Mouse (Mus musculus) hindbrain, embryonic 16.5 days (tissue): ENCODE measurements around the gene Srms. TPM values are rescaled to one million over a fixed set of nuclear protein-coding genes. Genes with fewer than 3 reads are reported as not detected.
A peak's percentile ranks its signal among the peaks of the same experiment; 100 is the strongest.

ENCODE experiments used
- ATAC-seq: fragments of 200-750 bp; cut with Nextera tagmentation; 2 replicates; pipeline ENCODE4 v1.8.0; 2017; ENCODE audit warnings: moderate TSS enrichment, moderate library complexity
- H3K27ac ChIP-seq: fragments of 300-500 bp; sonication (generic); 2 replicates; pipeline ENCODE4 v1.5.1; 2014; ENCODE audit warnings: low read depth, mild to moderate bottlenecking, control low read depth, low read length, moderate library complexity
- H3K27me3 ChIP-seq: fragments of 300-500 bp; sonication (generic); replicated peaks from 2 replicates; pipeline ENCODE4 v1.6.1; 2014; ENCODE audit warnings: low read length; ENCODE audit not compliant: control insufficient read depth, insufficient read depth
- H3K36me3 ChIP-seq: fragments of 300-500 bp; sonication (generic); 2 replicates; pipeline ENCODE4 v1.6.1; 2014; ENCODE audit warnings: mild to moderate bottlenecking, low read length, moderate library complexity, mixed read lengths; ENCODE audit not compliant: control insufficient read depth, insufficient read depth
- H3K4me1 ChIP-seq: fragments of 300-500 bp; sonication (generic); 2 replicates; pipeline ENCODE4 v1.6.1; 2014; ENCODE audit warnings: low read depth, low read length; ENCODE audit not compliant: control insufficient read depth, insufficient read depth
- H3K4me2 ChIP-seq: fragments of 300-500 bp; sonication (generic); 2 replicates; pipeline ENCODE4 v1.6.1; 2014; ENCODE audit warnings: mild to moderate bottlenecking, low read length, control low read depth, moderate library complexity
- H3K4me3 ChIP-seq: fragments of 300-500 bp; sonication (generic); 2 replicates; pipeline ENCODE4 v1.5.1; 2014; ENCODE audit warnings: mild to moderate bottlenecking, low read length, control low read depth, moderate library complexity
- H3K9ac ChIP-seq: fragments of 300-500 bp; sonication (generic); 2 replicates; pipeline ENCODE4 v1.6.1; 2014; ENCODE audit warnings: low read depth, mild to moderate bottlenecking, control low read depth, low read length, moderate library complexity
- H3K9me3 ChIP-seq: fragments of 300-500 bp; sonication (generic); 2 replicates; pipeline ENCODE4 v1.6.1; 2014; ENCODE audit warnings: mild to moderate bottlenecking, low read length, moderate library complexity; ENCODE audit not compliant: control insufficient read depth
- WGBS: fragments of 180-500 bp; shearing (Covaris S2); extraction: QIAGEN DNeasy Blood & Tissue Kit; methylation state at CpG from one replicate; pipeline ENCODE4 v1.1.7; 2014; 5-methylcytosine and 5-hydroxymethylcytosine counted together
- polyA plus RNA-seq: library from polyadenylated mRNA; unstranded; fragments of >200 nt; fragmentation: Nextera tagmentation; extraction: Ambion mirVana; gene quantifications from 2 replicates; pipeline ENCODE4 v1.2.1, GENCODE M21; 2015

Srms gene
- polyA plus RNA-seq, 1 experiment from 2014 or later, result 0.21 TPM

- Histone ChIP-seq H3K9me3 (no peaks in the 10 kb centered on the region), H3K4me3 (no peak overlapping the region), H3K4me2 (no peak overlapping the region), H3K4me1 (no peaks in the 10 kb centered on the region), H3K9ac (no peak overlapping the region), H3K27ac (no peak overlapping the region), H3K27me3 (no peaks in the 10 kb centered on the region), H3K36me3 (no peaks in the 10 kb centered on the region)
- no peak for ATAC-seq
- WGBS, result 88% methylated on average over 3 of the region's 3 CpGs
These were observed 14.1 kb upstream of the Srms start for GRCm38 (mm10) chr2:181227122-181227521.

- H3K36me3 ChIP-seq, result no peaks in the 10 kb centered on the region
- no peak overlapping the region for H3K9ac ChIP-seq
- H3K4me3 ChIP-seq, result no peak overlapping the region
- no peak overlapping the region for H3K4me2 ChIP-seq
- H3K9me3 ChIP-seq, result no peaks in the 10 kb centered on the region
- ATAC-seq, result no peak
- no peaks in the 10 kb centered on the region for H3K27me3 ChIP-seq
- WGBS, result 97% methylated on average over 2 of the region's 2 CpGs
- peaks cover under 1% of the 10 kb centered on the region for H3K4me1 ChIP-seq
- no peak overlapping the region for H3K27ac ChIP-seq
These were observed 12.0 kb upstream of the Srms start for GRCm38 (mm10) chr2:181224994-181225393.

GRCm38 (mm10) chr2:181220361-181220760, 7.4 kb upstream of the Srms start:
- Histone ChIP-seq H3K9me3 (no peaks in the 10 kb centered on the region), H3K27me3 (no peaks in the 10 kb centered on the region), H3K4me1 (peaks cover 8% of the 10 kb centered on the region), H3K36me3 (no peaks in the 10 kb centered on the region), H3K9ac (no peak overlapping the region), H3K27ac (no peak overlapping the region), H3K4me2 (peak overlapping the region; percentile 69), H3K4me3 (no peak overlapping the region; the same call in 1 of the 2 replicates)
- no peak for ATAC-seq
- WGBS, result 46% methylated on average over 2 of the region's 2 CpGs

DNA sequence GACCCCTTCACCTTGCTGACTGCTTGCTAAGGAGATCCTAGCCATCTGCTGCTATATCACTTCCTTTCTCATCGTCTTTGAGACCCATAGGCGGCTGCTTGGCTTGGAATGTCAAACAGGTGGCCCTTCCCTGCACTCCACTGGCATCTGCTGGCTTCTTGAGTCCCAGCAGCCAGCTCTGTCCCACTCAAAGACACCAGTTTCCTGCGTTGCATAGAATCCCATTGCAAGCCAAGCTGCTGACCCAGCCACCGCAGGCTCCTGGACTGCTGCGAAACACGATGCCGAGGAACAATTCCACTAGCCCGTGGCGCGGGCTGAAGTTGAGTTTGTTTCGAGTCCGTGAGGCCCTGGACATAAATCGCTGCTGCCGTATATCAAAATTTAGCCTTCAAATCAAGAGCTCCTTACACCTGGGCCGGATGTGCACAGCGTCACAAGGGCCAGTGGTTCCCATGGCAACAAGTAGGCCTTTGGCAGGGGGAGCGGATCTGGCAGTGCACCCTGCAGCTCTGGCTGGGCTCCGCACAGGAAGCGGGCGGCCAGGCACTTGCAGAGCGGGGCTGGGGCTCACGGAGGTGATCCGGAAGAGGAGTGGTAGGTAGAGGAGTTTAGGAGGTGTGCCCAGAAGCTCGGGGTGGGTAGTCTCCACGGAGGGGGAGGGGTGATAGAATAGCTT, 6.7 kb upstream of the Srms start, which contains the start of gene Fndc11:
Fndc11 (plus strand) TSS at position 476 of the 679 bp plus-strand sequence.
- Histone ChIP-seq H3K4me2 (peak within 1 kb of the TSS; percentile 69), H3K9ac (peak within 1 kb of the TSS; percentile 50), H3K36me3 (no peaks in the 10 kb centered on the region), H3K9me3 (no peaks in the 10 kb centered on the region), H3K4me1 (peaks cover 8% of the 10 kb centered on the region), H3K27me3 (no peaks in the 10 kb centered on the region), H3K27ac (0 out of 2 replicates have a peak within 1 kb of the TSS, but pooled peaks have one; percentile 20), H3K4me3 (peak within 1 kb of the TSS; percentile 34)
- 4% methylated on average over 25 of the region's 25 CpGs for WGBS
- ATAC-seq, result peak; percentile 94

GRCm38 (mm10) chr2:181218881-181219485, 6.0 kb upstream of the Srms start:
- Histone ChIP-seq H3K4me3 (no peak overlapping the region), H3K4me2 (no peak overlapping the region; the same call in 1 of the 2 replicates), H3K27me3 (no peaks in the 10 kb centered on the region), H3K9ac (no peak overlapping the region), H3K4me1 (peaks cover 8% of the 10 kb centered on the region), H3K9me3 (no peaks in the 10 kb centered on the region), H3K27ac (0 out of 2 replicates have a peak overlapping the region, but pooled peaks have one; percentile 20), H3K36me3 (no peaks in the 10 kb centered on the region)
- WGBS, result 69% methylated on average over 5 of the region's 5 CpGs
- ATAC-seq, result no peak

- Histone ChIP-seq H3K9me3 (no peaks in the 10 kb centered on the region), H3K4me1 (peaks cover 19% of the 10 kb centered on the region), H3K27me3 (peaks cover 24% of the 10 kb centered on the region), H3K4me2 (no peak overlapping the region), H3K9ac (no peak overlapping the region), H3K36me3 (no peaks in the 10 kb centered on the region), H3K4me3 (no peak overlapping the region), H3K27ac (no peak overlapping the region)
- ATAC-seq, result no peak
- 90% methylated on average over 6 of the region's 6 CpGs for WGBS
These were observed 3.1 kb upstream of the Srms start for GRCm38 (mm10) chr2:181216037-181216436.

DNA sequence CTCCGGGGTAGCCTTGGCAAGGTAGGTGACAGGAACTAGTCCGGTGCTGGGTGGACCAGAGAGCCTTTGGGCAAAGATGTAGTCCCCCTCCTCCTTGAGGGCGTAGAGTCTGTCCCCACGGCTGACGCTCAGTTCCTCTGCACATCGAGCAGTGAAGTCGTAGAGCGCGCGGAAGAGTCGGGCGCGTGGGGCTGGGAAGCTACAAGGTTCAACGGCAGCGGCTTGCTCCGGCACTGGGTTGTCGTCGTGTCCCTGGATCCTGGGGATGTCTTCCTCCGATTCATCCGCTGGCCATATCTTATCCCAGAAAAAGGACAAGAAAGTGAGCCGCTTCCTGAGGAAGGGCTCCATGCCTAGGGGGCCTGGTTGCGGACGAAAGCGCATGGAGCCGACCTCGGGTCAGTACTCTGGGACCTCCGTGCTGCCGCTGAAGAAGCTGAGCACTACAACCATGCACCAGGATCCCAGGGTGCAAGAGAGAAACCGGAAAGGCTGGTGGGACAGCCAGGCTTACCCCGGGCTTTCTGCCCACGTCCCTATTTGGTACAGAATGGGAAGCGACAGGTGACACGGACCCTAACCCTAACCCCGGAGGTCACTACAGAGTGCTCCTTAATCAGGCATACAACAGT, 480 bp downstream of the Srms start:
- Histone ChIP-seq H3K36me3 (no peaks in the 10 kb centered on the region), H3K9me3 (no peaks in the 10 kb centered on the region), H3K4me3 (peak overlapping the region; percentile 34), H3K4me1 (peaks cover 11% of the 10 kb centered on the region), H3K27me3 (peaks cover 25% of the 10 kb centered on the region), H3K4me2 (peak overlapping the region; percentile 60), H3K27ac (no peak overlapping the region), H3K9ac (peak overlapping the region; percentile 43)
- WGBS, result 3% methylated on average over 34 of the region's 34 CpGs
- ATAC-seq, result no peak

DNA sequence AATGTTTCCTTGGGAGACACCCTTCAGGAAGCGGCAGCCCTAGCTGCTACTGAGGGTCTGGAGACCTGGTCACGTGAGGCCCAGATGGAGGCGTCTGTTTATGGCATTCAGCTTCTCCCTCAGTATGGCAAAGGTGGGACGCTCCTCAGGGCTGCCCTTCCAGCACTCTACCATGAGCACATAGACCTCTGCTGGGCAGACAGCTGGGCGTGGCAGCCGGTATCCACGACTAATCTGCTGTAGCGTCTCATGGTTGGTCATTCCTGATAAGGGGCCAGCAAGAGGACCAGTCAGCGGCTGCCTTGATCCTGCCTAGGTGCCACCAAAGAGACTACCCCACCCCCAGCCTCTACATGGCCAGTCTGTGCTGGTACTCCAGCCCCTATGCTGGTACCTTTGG, 6.9 kb downstream of the Srms start:
- Histone ChIP-seq H3K9ac (no peak overlapping the region), H3K27me3 (peaks cover 2% of the 10 kb centered on the region), H3K9me3 (no peaks in the 10 kb centered on the region), H3K4me1 (no peaks in the 10 kb centered on the region), H3K27ac (no peak overlapping the region), H3K4me3 (no peak overlapping the region), H3K36me3 (no peaks in the 10 kb centered on the region), H3K4me2 (no peak overlapping the region)
- no peak for ATAC-seq
- 89% methylated on average over 9 of the region's 9 CpGs for WGBS

GRCm38 (mm10) chr2:181205678-181206077, 7.3 kb downstream of the Srms start:
- Histone ChIP-seq H3K9ac (no peak overlapping the region), H3K9me3 (no peaks in the 10 kb centered on the region), H3K36me3 (no peaks in the 10 kb centered on the region), H3K4me2 (no peak overlapping the region), H3K27me3 (no peaks in the 10 kb centered on the region), H3K4me1 (no peaks in the 10 kb centered on the region), H3K4me3 (no peak overlapping the region), H3K27ac (no peak overlapping the region)
- WGBS, result 94% methylated on average over 5 of the region's 5 CpGs
- ATAC-seq, result no peak
